Mouse (Mus musculus): ENCODE measurements around the gene Tmem82. TPM values are rescaled to one million over a fixed set of nuclear protein-coding genes. Genes with fewer than 3 reads are reported as not detected.

The Tmem82 gene
- 0.58 and 0.66 TPM in 2 replicates for polyA plus RNA-seq (2012; ENCODE audit: low replicate concordance)

GRCm38 (mm10) chr4:141618565-141619243, at the start of gene Tmem82:
TSS of gene Tmem82 (minus strand) at chr4:141618633.

GRCm38 (mm10) chr4:141664799-141665198, 46.4 kb upstream of the Tmem82 start, which contains the start of gene Plekhm2:
TSS of gene Plekhm2 (minus strand) at chr4:141664899.

GRCm38 (mm10) chr4:141623666-141624065, 5.2 kb upstream of the Tmem82 start, which contains the start of gene Slc25a34:
TSS of gene Slc25a34 (minus strand) at chr4:141623821.

GRCm38 (mm10) chr4:141605861-141606260, 12.6 kb downstream of the Tmem82 start, which contains the start of gene Fblim1:
TSS of gene Fblim1 (minus strand) at chr4:141606096.

Other genes with a start within 250 kb of the Tmem82 start
- gene Clcnka, start 219.9 kb downstream of the Tmem82 start, polyA plus RNA-seq (2012; ENCODE audit: low replicate concordance): not detected in 2 replicates
- gene Clcnkb, start 202.6 kb downstream of the Tmem82 start, polyA plus RNA-seq (2012; ENCODE audit: low replicate concordance): not detected in 2 replicates
- gene Hspb7, start 197.9 kb downstream of the Tmem82 start, polyA plus RNA-seq (2012; ENCODE audit: low replicate concordance): 0.07 TPM in 1 of 2 replicates, not detected in the other
- gene Srarp, start 182.5 kb downstream of the Tmem82 start, polyA plus RNA-seq (2012; ENCODE audit: low replicate concordance): not detected in 2 replicates
- gene Zbtb17, start 174.0 kb downstream of the Tmem82 start, polyA plus RNA-seq (2012; ENCODE audit: low replicate concordance): 36.6 and 45.4 TPM in 2 replicates
- 137 and 294 TPM in 2 replicates for gene Spen, start 80.0 kb downstream of the Tmem82 start, polyA plus RNA-seq (2012; ENCODE audit: low replicate concordance)
- gene Fblim1, start 12.5 kb downstream of the Tmem82 start, polyA plus RNA-seq (2012; ENCODE audit: low replicate concordance): 0.08 TPM in 1 of 2 replicates, not detected in the other
- gene Slc25a34, start 5.2 kb upstream of the Tmem82 start, polyA plus RNA-seq (2012; ENCODE audit: low replicate concordance): 0.04 and 0.06 TPM in 2 replicates
- gene Plekhm2, start 46.3 kb upstream of the Tmem82 start, polyA plus RNA-seq (2012; ENCODE audit: low replicate concordance): 28.7 and 51.0 TPM in 2 replicates
- 0.39 and 5.8 TPM in 2 replicates for gene Rsc1a1, start 67.0 kb upstream of the Tmem82 start, polyA plus RNA-seq (2012; ENCODE audit: low replicate concordance)
- 8.2 and 14.6 TPM in 2 replicates for gene Ddi2, start 104.8 kb upstream of the Tmem82 start, polyA plus RNA-seq (2012; ENCODE audit: low replicate concordance)
- gene Agmat, start 128.0 kb upstream of the Tmem82 start, polyA plus RNA-seq (2012; ENCODE audit: low replicate concordance): not detected in 2 replicates
- 3.6 and 3.7 TPM in 2 replicates for gene Dnajc16, start 172.3 kb upstream of the Tmem82 start, polyA plus RNA-seq (2012; ENCODE audit: low replicate concordance)
- gene Casp9, start 175.0 kb upstream of the Tmem82 start, polyA plus RNA-seq (2012; ENCODE audit: low replicate concordance): 34.8 and 50.7 TPM in 2 replicates
- 1.2 and 1.9 TPM in 2 replicates for gene Cela2a, start 207.5 kb upstream of the Tmem82 start, polyA plus RNA-seq (2012; ENCODE audit: low replicate concordance)
- 0.49 TPM in 1 of 2 replicates, not detected in the other for gene Ctrc, start 227.7 kb upstream of the Tmem82 start, polyA plus RNA-seq (2012; ENCODE audit: low replicate concordance)